Mouse (Mus musculus) hindbrain, embryonic 14.5 days (tissue): ENCODE data around the gene Trmt61a. TPM values are rescaled to one million over a fixed set of nuclear protein-coding genes. Genes with fewer than 3 reads are reported as not detected.

Experiments
- ATAC-seq: fragments of 200-750 bp; cut with Nextera tagmentation; 2 replicates; pipeline ENCODE4 v1.8.0; 2017; ENCODE audit warnings: moderate number of reproducible peaks, mild to moderate bottlenecking, moderate TSS enrichment, moderate library complexity; ENCODE audit not compliant: low FRiP score
- DNase-seq: peaks from one replicate; pipeline ENCODE4 v3.0.0-alpha.2; 2015; ENCODE audit warnings: low spot score
- H3K27ac ChIP-seq: fragments of 300-500 bp; sonication (generic); 2 replicates; pipeline ENCODE4 v1.5.1; 2014; ENCODE audit warnings: mild to moderate bottlenecking, moderate library complexity
- H3K27me3 ChIP-seq: fragments of 300-500 bp; sonication (generic); 2 replicates; pipeline ENCODE4 v1.6.1; 2014; ENCODE audit warnings: mild to moderate bottlenecking, low read length, mixed read lengths; ENCODE audit not compliant: control insufficient read depth, insufficient read depth
- H3K36me3 ChIP-seq: fragments of 300-500 bp; sonication (generic); replicated peaks from 2 replicates; pipeline ENCODE4 v1.6.1; 2014; ENCODE audit not compliant: control insufficient read depth, insufficient read depth
- H3K4me1 ChIP-seq: fragments of 300-500 bp; sonication (generic); replicated peaks from 2 replicates; pipeline ENCODE4 v1.6.1; 2014; ENCODE audit warnings: antibody characterized with exemption, low read length, mixed read lengths; ENCODE audit not compliant: control insufficient read depth, insufficient read depth
- H3K4me2 ChIP-seq: fragments of 300-500 bp; sonication (generic); replicated peaks from 2 replicates; pipeline ENCODE4 v1.6.1; 2014; ENCODE audit warnings: mild to moderate bottlenecking, moderate library complexity
- H3K4me3 ChIP-seq: fragments of 300-500 bp; sonication (generic); replicated peaks from 2 replicates; pipeline ENCODE4 v1.5.1; 2014; ENCODE audit warnings: mild to moderate bottlenecking, low read length
- H3K9ac ChIP-seq: fragments of 300-500 bp; sonication (generic); 2 replicates; pipeline ENCODE4 v1.6.1; 2014
- H3K9me3 ChIP-seq: fragments of 300-500 bp; sonication (generic); 2 replicates; pipeline ENCODE4 v1.6.1; 2016; ENCODE audit warnings: low read length; ENCODE audit not compliant: control insufficient read depth
- WGBS: fragments of 180-500 bp; shearing (Covaris S2); extraction: QIAGEN DNeasy Blood & Tissue Kit; methylation state at CpG from one replicate; pipeline ENCODE4 v1.1.7; 2014; 5-methylcytosine and 5-hydroxymethylcytosine counted together
- polyA plus RNA-seq: library from polyadenylated mRNA; unstranded; fragments of >200 nt; fragmentation: Nextera tagmentation; extraction: Ambion mirVana; gene quantifications from 2 replicates; pipeline ENCODE4 v1.2.1, GENCODE M21; 2014

The Trmt61a gene
- polyA plus RNA-seq, 1 experiment from 2014 or later, result 6.1 TPM

GRCm38 (mm10) chr12:111681305-111681704 lies 3.4 kb downstream of the Trmt61a start:
- H3K9ac ChIP-seq, result no peak overlapping the region
- no peak for ATAC-seq

DNA sequence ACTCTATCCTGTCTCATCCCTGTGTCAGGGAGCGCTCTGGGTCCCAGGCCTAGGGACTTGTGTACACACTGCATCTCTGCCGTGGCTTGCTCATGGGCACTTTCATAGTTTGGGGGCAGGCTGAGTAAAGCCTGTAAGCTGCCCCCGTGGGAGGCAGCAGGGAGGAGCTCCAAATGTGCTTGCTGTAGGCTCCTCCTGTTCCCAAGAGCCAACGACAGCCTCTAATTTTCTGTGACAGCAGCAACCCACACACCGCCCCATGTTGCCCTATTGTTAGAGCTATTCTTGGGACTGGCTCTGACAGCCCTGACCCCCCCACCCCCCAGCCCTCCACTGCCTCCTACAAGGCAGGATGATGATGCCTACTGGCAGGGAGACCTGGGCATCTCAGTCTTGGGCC lies 4.1 kb downstream of the Trmt61a start:
- no peak overlapping the region for H3K4me3 ChIP-seq
- no peak for DNase-seq
- no peak overlapping the region for H3K4me2 ChIP-seq
- H3K27me3 ChIP-seq, result no peaks in the 10 kb centered on the region
- no peak for ATAC-seq
- peaks cover 19% of the 10 kb centered on the region for H3K4me1 ChIP-seq
- H3K36me3 ChIP-seq, result peaks cover 18% of the 10 kb centered on the region; the same call in 1 of the 2 replicates
- 82% methylated on average over 5 of the region's 5 CpGs for WGBS
- no peaks in the 10 kb centered on the region for H3K9me3 ChIP-seq
- H3K27ac ChIP-seq, result no peak overlapping the region
- no peak overlapping the region for H3K9ac ChIP-seq

More at GRCm38 (mm10) chr12:111681305-111681704, 3.4 kb downstream of the Trmt61a start:
- Histone ChIP-seq H3K27me3 (no peaks in the 10 kb centered on the region), H3K36me3 (peaks cover 18% of the 10 kb centered on the region; the same call in 1 of the 2 replicates), H3K9me3 (no peaks in the 10 kb centered on the region), H3K27ac (no peak overlapping the region), H3K4me2 (no peak overlapping the region), H3K4me1 (peaks cover 17% of the 10 kb centered on the region), H3K4me3 (no peak overlapping the region)
- DNase-seq, result no peak
- 82% methylated on average over 8 of the region's 8 CpGs for WGBS

DNA sequence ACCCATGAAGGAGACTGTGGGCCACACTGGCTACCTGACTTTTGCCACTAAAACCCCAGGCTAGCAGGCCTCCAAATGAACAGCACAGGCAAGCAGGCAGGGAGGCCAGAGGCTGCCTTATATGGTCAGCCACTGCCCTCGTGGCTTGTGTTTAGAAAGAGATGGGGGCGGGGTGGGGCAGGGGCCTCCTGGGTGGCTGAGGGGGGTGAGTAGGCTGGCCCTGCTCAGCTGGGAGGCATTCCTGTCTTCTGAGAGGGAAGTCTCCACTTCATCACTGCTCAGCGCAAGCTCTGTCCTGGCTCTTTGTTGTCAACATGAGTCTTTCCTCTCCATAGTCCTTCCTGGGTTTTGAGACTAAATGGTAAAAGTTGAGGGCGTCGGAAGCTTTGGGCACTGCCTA lies 4.9 kb downstream of the Trmt61a start:
- Histone ChIP-seq H3K27ac (no peak overlapping the region), H3K4me2 (no peak overlapping the region), H3K36me3 (peaks cover 18% of the 10 kb centered on the region; the same call in 1 of the 2 replicates), H3K27me3 (no peaks in the 10 kb centered on the region), H3K4me3 (no peak overlapping the region), H3K4me1 (peaks cover 21% of the 10 kb centered on the region), H3K9ac (no peak overlapping the region), H3K9me3 (no peaks in the 10 kb centered on the region)
- no peak for DNase-seq
- ATAC-seq, result no peak
- 67% methylated on average over 5 of the region's 5 CpGs for WGBS

- DNase-seq (no peak), ATAC-seq (no peak)
- Histone ChIP-seq H3K4me3 (no peak overlapping the region), H3K9me3 (no peaks in the 10 kb centered on the region), H3K9ac (no peak overlapping the region), H3K27ac (peak overlapping the region; percentile 82), H3K36me3 (peaks cover 11% of the 10 kb centered on the region; the same call in 1 of the 2 replicates), H3K27me3 (no peaks in the 10 kb centered on the region), H3K4me2 (no peak overlapping the region), H3K4me1 (peaks cover 25% of the 10 kb centered on the region)
- WGBS, result 91% methylated on average over 4 of the region's 4 CpGs
Measured at GRCm38 (mm10) chr12:111686390-111686789, 8.5 kb downstream of the Trmt61a start.

DNA sequence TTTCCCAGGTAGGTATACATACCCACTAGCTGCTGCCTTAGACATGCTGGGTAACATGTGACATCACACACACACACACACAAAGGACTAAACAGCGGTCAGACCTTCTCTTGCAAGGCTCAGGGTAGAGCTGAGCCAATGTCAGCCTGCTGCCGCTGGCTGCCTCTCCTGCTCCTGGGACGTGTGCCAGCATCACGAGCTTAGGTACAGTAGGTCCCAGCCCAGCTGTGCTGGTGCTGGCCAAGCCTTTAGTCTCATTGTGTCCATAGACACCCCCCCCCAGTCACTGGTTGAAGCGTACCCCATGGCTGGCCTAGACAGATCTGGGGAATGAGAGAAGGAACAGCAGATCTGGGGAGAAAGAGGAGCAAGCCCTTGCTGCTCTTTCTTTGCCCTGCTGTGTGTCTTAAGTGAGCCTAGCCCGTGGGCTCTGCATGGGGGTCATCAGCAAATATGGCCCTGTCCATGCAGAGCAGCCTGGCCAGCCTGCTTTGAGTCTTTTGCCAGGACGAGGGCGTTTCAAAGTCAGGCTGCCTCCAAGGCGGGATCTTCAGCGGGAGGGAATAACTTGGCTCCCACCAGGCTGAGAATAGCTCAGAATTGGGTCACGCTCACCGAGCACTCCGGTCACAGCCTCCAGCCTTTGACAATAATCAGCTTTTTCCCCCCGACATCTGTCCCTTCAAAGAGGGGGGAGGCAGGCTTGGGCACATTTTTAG lies 9.6 kb downstream of the Trmt61a start:
- DNase-seq (peak; percentile 59), ATAC-seq (peak; percentile 57)
- H3K4me1 ChIP-seq, result peaks cover 28% of the 10 kb centered on the region
- H3K4me2 ChIP-seq, result 0 out of 2 replicates have a peak overlapping the region, but pooled peaks have one; percentile 2
- H3K36me3 ChIP-seq, result peaks cover 3% of the 10 kb centered on the region; the same call in 1 of the 2 replicates
- H3K9ac ChIP-seq, result peak overlapping the region; percentile 45
- WGBS, result 12% methylated on average over 14 of the region's 14 CpGs
- H3K9me3 ChIP-seq, result no peaks in the 10 kb centered on the region
- no peaks in the 10 kb centered on the region for H3K27me3 ChIP-seq
- no peak overlapping the region for H3K4me3 ChIP-seq
- peak overlapping the region; percentile 82 for H3K27ac ChIP-seq

DNA sequence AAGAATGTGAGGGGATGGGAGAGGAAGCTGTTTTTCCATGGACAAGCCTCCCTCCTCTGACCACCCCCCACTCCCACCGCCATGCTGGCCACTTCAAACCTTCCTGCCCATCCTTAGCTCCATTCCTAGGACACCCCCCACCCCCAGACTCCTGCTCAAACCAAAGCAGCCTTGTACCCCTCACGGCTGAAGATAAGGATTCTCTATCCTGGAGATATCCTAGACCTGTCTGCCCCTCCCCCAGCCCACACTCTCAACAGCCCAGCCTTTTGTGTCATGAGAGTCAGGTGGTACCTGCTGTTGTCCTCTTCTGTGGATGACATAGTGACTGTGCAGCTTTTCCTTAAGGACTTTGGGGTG lies 10.1 kb downstream of the Trmt61a start:
- Histone ChIP-seq H3K4me1 (peaks cover 34% of the 10 kb centered on the region), H3K36me3 (no peaks in the 10 kb centered on the region; the same call in 1 of the 2 replicates), H3K4me2 (0 out of 2 replicates have a peak overlapping the region, but pooled peaks have one; percentile 2), H3K27ac (peak overlapping the region; percentile 82), H3K4me3 (no peak overlapping the region), H3K27me3 (no peaks in the 10 kb centered on the region), H3K9ac (no peak overlapping the region), H3K9me3 (no peaks in the 10 kb centered on the region)
- DNase-seq (no peak), ATAC-seq (no peak)
- WGBS, result 27% methylated on average over 2 of the region's 2 CpGs

GRCm38 (mm10) chr12:111689426-111689825 lies 11.5 kb downstream of the Trmt61a start:
- WGBS, result 84% methylated on average over 11 of the region's 11 CpGs
- Histone ChIP-seq H3K9me3 (no peaks in the 10 kb centered on the region), H3K36me3 (no peaks in the 10 kb centered on the region), H3K27ac (no peak overlapping the region), H3K4me1 (peaks cover 47% of the 10 kb centered on the region), H3K9ac (no peak overlapping the region), H3K27me3 (no peaks in the 10 kb centered on the region), H3K4me3 (no peak overlapping the region), H3K4me2 (no peak overlapping the region)
- no peak for DNase-seq
- no peak for ATAC-seq

DNA sequence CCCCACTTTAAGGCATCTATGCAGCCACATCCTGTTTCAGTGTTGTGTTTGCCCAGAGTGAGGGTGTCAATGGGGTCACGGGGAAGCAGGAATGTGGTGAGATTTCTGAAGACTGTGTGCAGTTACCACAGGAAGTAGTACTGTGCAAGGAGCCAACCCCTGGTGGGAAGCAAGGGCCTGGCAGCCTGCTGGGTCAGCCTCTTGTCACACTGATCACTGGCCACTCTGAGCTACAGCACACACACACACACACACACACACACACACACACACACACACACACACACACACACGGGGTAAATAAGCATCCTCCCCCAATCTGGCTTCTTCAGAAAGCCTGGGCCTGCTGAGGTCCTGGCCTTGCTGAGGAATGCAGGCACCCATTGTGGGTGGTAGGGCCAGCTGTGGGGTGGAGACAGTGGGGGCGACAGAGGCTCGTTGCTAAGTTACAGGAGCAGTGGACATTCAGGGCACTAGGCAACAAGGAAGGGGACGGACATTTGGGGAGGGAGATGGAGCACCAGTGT lies 13.5 kb downstream of the Trmt61a start:
- DNase-seq, result no peak
- H3K4me1 ChIP-seq, result peaks cover 63% of the 10 kb centered on the region
- ATAC-seq, result peak; percentile 44
- no peak overlapping the region for H3K9ac ChIP-seq
- no peaks in the 10 kb centered on the region for H3K27me3 ChIP-seq
- no peak overlapping the region for H3K4me2 ChIP-seq
- H3K4me3 ChIP-seq, result no peak overlapping the region
- 3% methylated on average over 5 of the region's 5 CpGs for WGBS
- no peaks in the 10 kb centered on the region for H3K36me3 ChIP-seq
- H3K27ac ChIP-seq, result peak overlapping the region; percentile 86
- H3K9me3 ChIP-seq, result no peaks in the 10 kb centered on the region

GRCm38 (mm10) chr12:111692899-111693298 lies 15.0 kb downstream of the Trmt61a start:
- WGBS, result 58% methylated on average over 5 of the region's 5 CpGs
- no peak overlapping the region; the same call in 1 of the 2 replicates for H3K9ac ChIP-seq

More at GRCm38 (mm10) chr12:111692899-111693298, 15.0 kb downstream of the Trmt61a start:
- no peaks in the 10 kb centered on the region for H3K27me3 ChIP-seq
- DNase-seq, result no peak
- no peak for ATAC-seq
- H3K4me3 ChIP-seq, result no peak overlapping the region
- H3K36me3 ChIP-seq, result no peaks in the 10 kb centered on the region
- no peak overlapping the region for H3K4me2 ChIP-seq
- H3K27ac ChIP-seq, result peak overlapping the region; percentile 86
- no peaks in the 10 kb centered on the region for H3K9me3 ChIP-seq
- peaks cover 52% of the 10 kb centered on the region for H3K4me1 ChIP-seq
